Mouse (Mus musculus) thymus, adult 2 months (tissue): ENCODE measurements at regions not wholly inside any gene's neighbourhood (a gene's known extent, or its start where the extent isn't known, plus 50 kb on each side); places are given as distances from the start of the nearest gene placed in this dataset.

Source experiments
- CTCF ChIP-seq: fragments of 200-500 bp; IDR thresholded peaks from 2 replicates; pipeline ENCODE4 v1.5.1; 2012; ENCODE audit warnings: mild to moderate bottlenecking, control low read depth, low read length, moderate library complexity, borderline replicate concordance; ENCODE audit not compliant: control insufficient read depth, poor library complexity, insufficient read depth; ENCODE audit errors: extremely low read depth
- POLR2A ChIP-seq: fragments of 200-500 bp; IDR thresholded peaks from 2 replicates; pipeline ENCODE4 v1.6.1; 2012; ENCODE audit warnings: mild to moderate bottlenecking, low read length, control low read depth, moderate library complexity; ENCODE audit not compliant: control insufficient read depth, poor library complexity, insufficient read depth; ENCODE audit errors: extremely low read depth

DNA sequence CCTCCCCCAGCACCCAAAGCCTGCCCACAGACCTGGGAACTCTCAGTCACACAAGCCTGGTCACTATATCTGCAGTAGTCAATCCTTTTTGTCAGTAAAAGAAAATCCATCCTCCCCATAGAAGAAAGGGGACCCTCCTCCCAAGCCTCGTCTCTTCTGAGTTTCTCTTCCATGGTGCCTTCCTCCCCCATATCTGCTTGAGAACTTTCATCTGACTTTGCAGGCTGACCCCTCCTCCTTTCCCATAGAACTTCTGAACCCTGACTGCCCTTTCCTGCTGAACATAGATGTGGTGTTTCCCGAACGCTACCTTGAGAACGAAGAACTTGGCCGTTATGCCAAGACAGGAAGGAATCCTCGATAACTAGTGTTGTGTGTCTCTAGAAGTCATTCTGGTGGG, 462.5 kb downstream of the Ate1 start:
- no peak for TF ChIP-seq CTCF
- TF ChIP-seq POLR2A, result no peak
